Mouse (Mus musculus) embryonic fibroblast, embryonic 13.5 days (primary cell): ENCODE data around the gene Tkfc. TPM values are rescaled to one million over a fixed set of nuclear protein-coding genes. Genes with fewer than 3 reads are reported as not detected.
"Not testable (repeated sequence)": the region's sequence is repeated elsewhere in the genome, so short reads cannot be mapped to it uniquely, and the experiment has no call there.

Source experiments
- H3K27ac ChIP-seq: 2 replicates; pipeline ENCODE4 v1.5.1; 2012; ENCODE audit warnings: low read length, control low read depth, inconsistent platforms; ENCODE audit not compliant: insufficient read depth
- H3K4me1 ChIP-seq: 2 replicates; pipeline ENCODE4 v1.6.1; 2011; ENCODE audit warnings: low read length; ENCODE audit not compliant: control insufficient read depth, insufficient read depth
- H3K4me3 ChIP-seq: 2 replicates; pipeline ENCODE4 v1.5.1; 2011; ENCODE audit warnings: mild to moderate bottlenecking, control low read depth, low read length; ENCODE audit not compliant: insufficient read depth
- CTCF ChIP-seq: IDR thresholded peaks from 2 replicates; pipeline ENCODE4 v1.5.1; 2011; ENCODE audit warnings: mild to moderate bottlenecking, control low read depth, low read length, moderate library complexity, borderline replicate concordance; ENCODE audit not compliant: insufficient read depth
- POLR2A ChIP-seq: IDR thresholded peaks from 2 replicates; pipeline ENCODE4 v1.6.1; 2011; ENCODE audit warnings: low read depth, mild to moderate bottlenecking, control low read depth, low read length, moderate library complexity
- polyA plus RNA-seq: library from polyadenylated mRNA; stranded (reverse); fragments of >200 nt; gene quantifications from 2 replicates; pipeline ENCODE4 v1.2.4, GENCODE M21; 2011; ENCODE audit warnings: low read depth; ENCODE audit not compliant: missing spikeins, insufficient read length

Tkfc gene
- polyA plus RNA-seq, 1 experiment: 24.0 TPM

DNA sequence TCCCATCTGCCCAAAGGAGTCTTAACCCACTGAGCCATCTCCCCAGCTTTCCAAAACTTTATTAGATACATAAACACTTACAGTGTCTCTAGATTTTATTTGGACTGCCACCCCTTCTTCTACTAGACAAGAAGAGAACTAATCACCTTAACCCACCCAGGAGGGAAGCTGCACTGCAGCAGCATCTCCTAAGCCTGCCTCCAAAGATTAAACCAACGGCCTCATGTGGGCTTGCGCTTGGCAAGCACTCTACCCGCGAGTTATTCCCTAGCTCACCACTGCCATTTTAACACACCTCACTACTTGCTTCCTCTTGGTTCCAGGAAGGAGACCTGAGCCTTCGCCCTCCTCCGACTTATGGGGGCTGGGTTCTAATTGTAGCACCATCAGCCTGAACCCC, 41.2 kb downstream of the Tkfc start:
- H3K4me1 ChIP-seq: peaks cover 20% of the 10 kb centered on the region
- TF ChIP-seq POLR2A (no peak), CTCF (no peak)
- no peak overlapping the region for H3K27ac ChIP-seq
- H3K4me3 ChIP-seq: no peak overlapping the region

DNA sequence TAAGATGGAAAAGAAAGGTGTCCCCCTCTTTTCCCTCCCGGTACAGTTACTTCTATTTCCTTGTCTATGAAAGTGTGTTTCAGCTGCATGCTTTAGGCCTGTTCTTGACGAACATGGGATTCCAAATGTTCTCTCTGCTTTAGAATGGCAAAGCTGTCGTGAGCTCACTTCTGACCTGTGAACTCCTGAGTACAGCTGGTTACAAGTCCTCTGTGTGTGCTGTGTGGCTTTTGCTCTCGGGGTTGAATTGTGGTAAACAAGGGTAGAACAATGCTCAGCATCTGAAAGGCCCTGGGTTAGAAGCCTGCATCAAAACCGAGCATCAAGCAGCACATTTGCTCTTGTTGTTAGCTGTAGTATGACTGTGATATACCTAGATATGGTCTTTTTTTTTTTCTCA, 43.1 kb downstream of the Tkfc start:
- Histone ChIP-seq H3K27ac (peak overlapping the region; percentile 99), H3K4me1 (peaks cover 20% of the 10 kb centered on the region), H3K4me3 (no peak overlapping the region)
- TF ChIP-seq CTCF: no peak
- no peak for TF ChIP-seq POLR2A

DNA sequence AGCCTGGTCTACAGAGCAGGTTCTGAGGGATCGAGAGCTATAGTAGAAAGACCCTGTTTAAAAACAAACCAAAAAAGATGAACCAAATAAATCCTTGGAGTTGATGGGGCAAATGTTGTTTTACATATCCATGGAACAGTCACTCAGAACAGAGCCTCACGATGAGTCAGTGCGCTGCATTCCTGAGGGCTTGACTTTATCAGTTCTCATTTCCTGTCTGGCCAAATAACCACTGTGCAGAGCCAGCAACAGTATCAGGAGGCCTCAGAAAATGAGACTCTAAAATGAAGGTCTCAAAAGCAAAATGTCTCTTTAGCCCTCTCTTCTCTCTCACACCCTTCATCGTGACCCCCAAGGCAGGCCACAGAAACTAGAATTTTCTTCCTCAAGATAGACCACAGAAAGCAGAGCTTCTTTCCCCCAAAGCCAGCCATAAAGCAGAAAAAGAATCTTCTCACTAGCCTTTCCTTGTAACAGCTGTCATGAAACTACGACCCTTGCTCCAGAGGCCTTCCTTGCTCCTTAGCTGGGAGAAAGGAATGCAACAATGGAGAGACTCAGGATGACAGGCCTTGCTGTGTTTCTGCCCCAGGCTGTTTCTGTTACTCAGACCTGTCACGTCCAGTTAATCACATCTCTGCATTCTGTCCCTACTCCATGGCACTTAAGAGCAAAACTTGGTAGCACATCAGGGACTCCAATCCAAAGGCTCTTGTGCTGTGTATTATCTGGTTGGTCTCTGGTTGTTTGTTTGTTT, 43.7 kb downstream of the Tkfc start:
- H3K27ac ChIP-seq: peak overlapping the region; percentile 99
- TF ChIP-seq CTCF: no peak
- peak; percentile 17; the same call in 1 of the 2 replicates for TF ChIP-seq POLR2A
- H3K4me1 ChIP-seq: peaks cover 20% of the 10 kb centered on the region
- H3K4me3 ChIP-seq: no peak overlapping the region

DNA sequence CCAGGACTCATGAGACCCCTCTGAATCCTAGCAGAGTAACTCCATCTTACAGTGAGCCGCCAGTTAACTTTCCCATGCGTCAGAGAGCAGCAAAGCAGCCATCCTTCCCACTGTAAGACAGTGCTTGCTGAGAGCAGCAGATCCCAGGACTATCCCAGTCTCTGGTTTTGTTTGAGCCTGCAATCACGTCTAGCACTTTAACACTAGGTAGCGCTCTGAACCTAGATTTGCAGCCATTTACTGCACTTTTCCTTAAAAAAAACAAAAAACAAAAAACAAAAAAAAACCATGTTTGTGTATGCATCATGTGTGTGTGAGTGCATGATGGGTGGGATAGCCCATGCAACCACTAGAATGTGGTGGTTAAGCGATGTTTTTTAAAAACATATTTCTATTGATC, 45.3 kb downstream of the Tkfc start:
- no peak for TF ChIP-seq CTCF
- no peak for TF ChIP-seq POLR2A
- no peak overlapping the region for H3K27ac ChIP-seq

DNA sequence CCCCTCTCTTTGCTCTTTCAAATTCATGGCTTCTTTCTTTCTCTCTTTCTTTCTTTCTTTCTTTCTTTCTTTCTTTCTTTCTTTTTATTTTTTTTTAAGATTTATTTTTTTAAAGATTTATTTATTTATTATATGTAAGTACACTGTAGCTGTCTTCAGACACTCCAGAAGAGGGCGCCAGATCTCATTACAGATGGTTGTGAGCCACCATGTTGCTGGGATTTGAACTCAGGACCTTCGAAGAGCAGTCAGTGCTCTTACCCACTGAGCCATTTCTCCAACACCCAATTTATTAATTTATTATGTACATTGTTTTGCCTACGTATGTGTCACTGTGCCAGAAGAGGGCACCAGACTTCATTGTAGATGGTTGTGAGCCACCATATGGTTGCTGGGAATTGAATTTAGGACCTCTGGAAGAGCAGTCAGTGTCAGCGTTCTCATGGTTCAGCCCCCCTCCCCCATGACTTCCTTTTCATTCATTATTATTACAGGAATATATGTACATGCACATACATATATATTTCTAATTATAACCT, 47.5 kb downstream of the Tkfc start:
- not testable (repeated sequence) for H3K27ac ChIP-seq, H3K4me3 ChIP-seq
- H3K4me1 ChIP-seq: peaks cover 16% of the 10 kb centered on the region

More for the DNA sequence above, 45.3 kb downstream of the Tkfc start:
- no peak overlapping the region for H3K4me3 ChIP-seq
- peaks cover 17% of the 10 kb centered on the region for H3K4me1 ChIP-seq

DNA sequence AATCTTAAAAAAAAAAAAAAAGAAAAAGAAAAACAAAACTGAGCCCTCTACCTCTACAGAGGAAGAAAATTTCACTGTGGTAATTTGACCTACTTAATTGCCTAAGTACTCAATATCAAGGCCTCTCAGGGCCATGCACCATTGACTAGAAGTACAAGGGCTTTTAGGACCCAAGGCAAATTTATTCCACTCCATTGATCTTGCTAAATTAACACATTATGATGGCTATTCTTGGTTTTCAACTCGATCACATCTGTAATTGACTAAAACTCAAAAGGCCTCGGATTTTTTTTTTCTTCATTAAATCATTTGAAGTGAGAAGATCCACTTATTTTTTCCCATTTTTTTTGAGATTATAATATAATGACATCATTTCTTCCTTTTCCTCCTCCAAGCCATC, 48.0 kb downstream of the Tkfc start:
- Histone ChIP-seq H3K4me3 (no peak overlapping the region), H3K4me1 (peaks cover 13% of the 10 kb centered on the region), H3K27ac (no peak overlapping the region)
- no peak for TF ChIP-seq CTCF
- TF ChIP-seq POLR2A: no peak

DNA sequence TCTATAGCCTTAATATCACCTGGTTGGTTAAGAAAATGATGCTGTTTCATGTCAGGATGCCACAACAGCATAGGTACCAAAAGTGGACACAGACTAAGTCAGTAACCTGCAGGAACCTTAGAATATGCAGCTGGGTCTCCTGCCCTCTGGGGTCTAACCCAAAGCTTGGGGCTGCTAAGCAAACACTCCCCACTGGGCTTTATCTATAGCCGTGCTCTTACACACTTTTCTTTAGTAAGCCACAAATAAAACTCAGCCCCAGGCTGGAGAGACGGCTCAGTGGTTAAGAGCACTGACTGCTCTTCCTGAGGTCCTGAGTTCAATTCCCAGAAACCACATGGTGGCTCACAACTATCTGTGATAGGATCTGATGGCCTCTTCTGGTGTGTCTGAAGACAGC, 48.5 kb downstream of the Tkfc start:
- no peak overlapping the region for H3K27ac ChIP-seq
- peaks cover 9% of the 10 kb centered on the region for H3K4me1 ChIP-seq
- TF ChIP-seq POLR2A (no peak), CTCF (no peak)
- H3K4me3 ChIP-seq: no peak overlapping the region

DNA sequence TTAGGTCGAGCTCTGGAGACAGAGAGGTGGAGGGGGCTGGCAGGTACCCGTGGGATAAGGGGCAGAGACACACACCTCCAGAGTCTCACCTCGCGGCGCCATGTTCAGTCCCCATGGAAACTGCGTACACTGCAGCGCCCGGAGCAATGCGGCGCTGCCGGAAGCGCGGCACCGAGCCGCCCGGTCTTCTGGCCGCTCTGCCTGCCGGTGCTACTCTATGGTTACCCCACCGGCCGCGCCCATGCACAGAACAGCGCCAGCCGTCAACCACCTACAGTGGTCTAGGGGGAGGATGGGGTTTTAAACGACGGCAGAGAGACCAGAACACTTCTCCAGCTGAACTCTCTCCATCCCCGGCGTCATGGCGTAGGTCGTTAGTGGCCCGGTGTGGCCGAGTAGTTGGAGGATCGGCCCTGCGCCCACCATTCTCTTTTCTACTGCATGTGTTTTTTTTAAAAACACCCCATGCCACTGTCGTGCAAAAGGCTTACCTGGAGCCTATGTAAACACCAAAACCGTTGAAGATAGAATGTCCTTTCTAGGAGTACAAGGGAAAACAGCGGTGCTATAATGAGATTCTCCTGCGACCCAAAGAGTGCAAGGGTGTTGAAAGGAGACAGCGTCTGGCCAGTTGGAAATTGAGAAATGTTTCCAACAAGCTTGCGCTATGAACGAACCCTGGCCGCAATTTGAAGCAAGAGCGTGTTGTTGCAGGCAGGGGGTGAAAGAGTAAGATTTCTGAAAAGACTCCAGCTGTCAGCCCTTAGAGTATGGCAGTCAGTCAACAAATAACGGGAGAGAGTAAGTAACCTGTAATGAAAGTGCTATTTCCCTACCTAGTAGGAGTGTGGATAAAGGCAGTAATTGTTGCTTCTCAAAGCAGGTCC, 49.6 kb downstream of the Tkfc start, which contains the start of gene Tmem216:
Tmem216 (minus strand) TSS at position 615 of the 887 bp plus-strand sequence.
- Histone ChIP-seq H3K4me1 (0 out of 2 replicates have a peak, but pooled peaks cover under 1% of the 10 kb centered on the region), H3K4me3 (peak within 1 kb of the TSS; percentile 97), H3K27ac (peak within 1 kb of the TSS; percentile 63)
- TF ChIP-seq POLR2A (peak; percentile 69), CTCF (no peak)

DNA sequence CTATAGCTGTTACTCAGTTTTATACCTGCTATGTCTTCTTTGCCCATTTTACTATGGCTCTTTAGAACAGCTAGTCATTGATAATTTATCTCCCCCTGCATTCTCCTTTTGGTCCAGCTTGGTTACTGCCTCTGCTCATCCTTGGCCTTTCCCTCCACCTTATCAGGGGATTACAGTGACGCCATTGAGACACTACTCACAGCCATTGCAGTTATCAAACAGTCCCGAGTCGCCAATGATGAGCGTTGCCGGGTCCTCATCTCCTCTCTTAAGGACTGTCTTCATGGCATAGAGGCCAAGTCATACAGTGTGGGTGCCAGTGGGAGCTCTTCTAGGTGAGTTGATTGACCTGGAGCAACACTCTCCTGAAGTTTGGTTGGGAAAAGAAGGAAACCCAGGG, 66.0 kb downstream of the Tkfc start:
- H3K4me1 ChIP-seq: no peaks in the 10 kb centered on the region
- H3K27ac ChIP-seq: no peak overlapping the region
- TF ChIP-seq POLR2A (no peak), CTCF (no peak)
- H3K4me3 ChIP-seq: no peak overlapping the region

Other genes starting within 250 kb of the Tkfc start
- gene Syt7, start 216.6 kb downstream of the Tkfc start, polyA plus RNA-seq: 0.35 and 0.38 TPM in 2 replicates
- gene Lrrc10b, start 148.2 kb downstream of the Tkfc start, polyA plus RNA-seq: not detected in 2 replicates
- not detected in 2 replicates for gene Ppp1r32, start 122.7 kb downstream of the Tkfc start, polyA plus RNA-seq
- 50.6 and 70.6 TPM in 2 replicates for gene Cpsf7, start 80.4 kb downstream of the Tkfc start, polyA plus RNA-seq
- gene Sdhaf2, start 79.5 kb downstream of the Tkfc start, polyA plus RNA-seq: 53.1 and 66.4 TPM in 2 replicates
- 13.0 and 15.6 TPM in 2 replicates for gene Tmem216, start 49.4 kb downstream of the Tkfc start, polyA plus RNA-seq
- 19.7 and 20.5 TPM in 2 replicates for gene Cyb561a3, start 28.5 kb downstream of the Tkfc start, polyA plus RNA-seq
- gene Tmem138, start 28.3 kb downstream of the Tkfc start, polyA plus RNA-seq: 21.1 and 22.8 TPM in 2 replicates
- gene Ddb1, start 327 bp downstream of the Tkfc start, polyA plus RNA-seq: 545 and 617 TPM in 2 replicates
- 0.70 and 1.1 TPM in 2 replicates for gene Vwce, start 28.6 kb upstream of the Tkfc start, polyA plus RNA-seq
- gene Pga5, start 72.4 kb upstream of the Tkfc start, polyA plus RNA-seq: not detected in 2 replicates
- 14.8 and 18.0 TPM in 2 replicates for gene Vps37c, start 83.1 kb upstream of the Tkfc start, polyA plus RNA-seq
- not detected in 2 replicates for gene Cd5, start 133.3 kb upstream of the Tkfc start, polyA plus RNA-seq
- gene Cd6, start 224.4 kb upstream of the Tkfc start, polyA plus RNA-seq: not detected in 2 replicates
- gene Slc15a3, start 234.1 kb upstream of the Tkfc start, polyA plus RNA-seq: 0.53 and 2.1 TPM in 2 replicates